Mouse (Mus musculus) midbrain, embryonic 16.5 days (tissue): ENCODE data around the gene Alpk3. TPM values are rescaled to one million over a fixed set of nuclear protein-coding genes. Genes with fewer than 3 reads are reported as not detected.

Experiments
- ATAC-seq: fragments of 200-750 bp; cut with Nextera tagmentation; 2 replicates; pipeline ENCODE4 v1.8.0; 2017; ENCODE audit warnings: moderate TSS enrichment
- H3K27ac ChIP-seq: fragments of 300-500 bp; sonication (generic); 2 replicates; pipeline ENCODE4 v1.5.1; 2014; ENCODE audit warnings: mild to moderate bottlenecking, low read length, mixed read lengths
- H3K27me3 ChIP-seq: fragments of 300-500 bp; sonication (generic); 2 replicates; pipeline ENCODE4 v1.6.1; 2014; ENCODE audit warnings: low read depth, low read length, mixed read lengths; ENCODE audit not compliant: control insufficient read depth, insufficient read depth
- H3K36me3 ChIP-seq: fragments of 300-500 bp; sonication (generic); 2 replicates; pipeline ENCODE4 v1.6.1; 2014; ENCODE audit warnings: mild to moderate bottlenecking, low read length, moderate library complexity, mixed read lengths; ENCODE audit not compliant: control insufficient read depth, insufficient read depth
- H3K4me1 ChIP-seq: fragments of 300-500 bp; sonication (generic); 2 replicates; pipeline ENCODE4 v1.6.1; 2014; ENCODE audit warnings: mild to moderate bottlenecking, low read length, mixed read lengths; ENCODE audit not compliant: control insufficient read depth, insufficient read depth
- H3K4me2 ChIP-seq: fragments of 300-500 bp; sonication (generic); 2 replicates; pipeline ENCODE4 v1.6.1; 2014; ENCODE audit warnings: mild to moderate bottlenecking, low read length, mixed read lengths
- H3K4me3 ChIP-seq: fragments of 300-500 bp; sonication (generic); 2 replicates; pipeline ENCODE4 v1.5.1; 2014; ENCODE audit warnings: low read depth, mild to moderate bottlenecking, low read length, moderate library complexity, mixed read lengths
- H3K9ac ChIP-seq: fragments of 300-500 bp; sonication (generic); 2 replicates; pipeline ENCODE4 v1.6.1; 2014; ENCODE audit warnings: low read depth, low read length, mixed read lengths
- H3K9me3 ChIP-seq: fragments of 300-500 bp; sonication (generic); replicated peaks from 2 replicates; pipeline ENCODE4 v1.6.1; 2014; ENCODE audit warnings: mild to moderate bottlenecking, low read length, mixed read lengths; ENCODE audit not compliant: control insufficient read depth, poor library complexity, severe bottlenecking
- WGBS: fragments of 180-500 bp; shearing (Covaris S2); extraction: QIAGEN DNeasy Blood & Tissue Kit; methylation state at CpG from one replicate; pipeline ENCODE4 v1.1.7; 2014; 5-methylcytosine and 5-hydroxymethylcytosine counted together
- polyA plus RNA-seq: library from polyadenylated mRNA; unstranded; fragments of >200 nt; fragmentation: Nextera tagmentation; extraction: Ambion mirVana; gene quantifications from 2 replicates; pipeline ENCODE4 v1.2.1, GENCODE M21; 2015

Alpk3 gene
- polyA plus RNA-seq, 1 experiment from 2014 or later: 0.14 TPM

GRCm38 (mm10) chr7:81112686-81113360, 55.4 kb downstream of the Alpk3 start:
- H3K27me3 ChIP-seq: no peaks in the 10 kb centered on the region; the same call in 1 of the 2 replicates
- no peak overlapping the region for H3K9ac ChIP-seq
- no peaks in the 10 kb centered on the region for H3K9me3 ChIP-seq
- no peaks in the 10 kb centered on the region; the same call in 1 of the 2 replicates for H3K4me1 ChIP-seq
- no peaks in the 10 kb centered on the region for H3K36me3 ChIP-seq
- H3K4me3 ChIP-seq: no peak overlapping the region
- no peak for ATAC-seq
- no peak overlapping the region for H3K27ac ChIP-seq
- 42% methylated on average over 6 of the region's 6 CpGs for WGBS
- H3K4me2 ChIP-seq: no peak overlapping the region

DNA sequence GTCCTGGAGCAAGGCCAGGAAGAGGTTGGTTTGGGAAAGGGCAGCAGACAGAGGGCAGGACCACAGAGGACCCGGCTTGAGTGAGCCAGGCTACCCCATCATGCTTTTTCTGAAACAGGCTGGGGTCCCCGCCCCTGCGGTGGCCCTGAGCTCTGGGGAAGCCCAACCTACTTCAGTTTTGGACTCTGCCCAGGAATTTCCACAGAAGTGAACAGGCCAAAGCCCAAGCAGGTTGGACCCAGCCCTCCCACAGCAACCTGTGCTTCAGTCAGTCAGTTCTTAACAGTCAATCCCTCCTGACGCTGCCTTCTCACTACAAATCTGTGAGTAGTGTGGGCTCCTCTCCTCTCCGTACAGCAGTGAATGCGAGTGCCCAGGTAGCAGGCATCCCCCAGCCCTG, 57.2 kb downstream of the Alpk3 start, which contains the start of gene Slc28a1:
Gene Slc28a1, plus strand, starts transcription at position 245 of the 400 bp plus-strand sequence.
- H3K27ac ChIP-seq: no peak within 1 kb of the TSS
- no peak for ATAC-seq
- no peaks in the 10 kb centered on the region for H3K9me3 ChIP-seq
- H3K27me3 ChIP-seq: no peaks in the 10 kb centered on the region; the same call in 1 of the 2 replicates
- no peak within 1 kb of the TSS for H3K4me3 ChIP-seq
- 72% methylated on average over 6 of the region's 6 CpGs for WGBS
- H3K36me3 ChIP-seq: no peaks in the 10 kb centered on the region
- no peaks in the 10 kb centered on the region; the same call in 1 of the 2 replicates for H3K4me1 ChIP-seq
- H3K4me2 ChIP-seq: no peak within 1 kb of the TSS
- no peak within 1 kb of the TSS for H3K9ac ChIP-seq

GRCm38 (mm10) chr7:81121099-81121498, 63.7 kb downstream of the Alpk3 start:
- no peak overlapping the region for H3K9ac ChIP-seq
- no peaks in the 10 kb centered on the region for H3K36me3 ChIP-seq
- H3K27me3 ChIP-seq: no peaks in the 10 kb centered on the region
- H3K9me3 ChIP-seq: no peaks in the 10 kb centered on the region
- no peak overlapping the region for H3K4me3 ChIP-seq
- no peaks in the 10 kb centered on the region for H3K4me1 ChIP-seq
- no peak for ATAC-seq
- WGBS: 72% methylated on average over 3 of the region's 3 CpGs
- no peak overlapping the region for H3K4me2 ChIP-seq
- no peak overlapping the region for H3K27ac ChIP-seq

- WGBS: 68% methylated on average over 2 of the region's 2 CpGs
- no peak overlapping the region for H3K9ac ChIP-seq
- H3K4me2 ChIP-seq: no peak overlapping the region
- no peak for ATAC-seq
- no peaks in the 10 kb centered on the region for H3K27me3 ChIP-seq
- H3K27ac ChIP-seq: no peak overlapping the region
- H3K4me1 ChIP-seq: no peaks in the 10 kb centered on the region
- H3K36me3 ChIP-seq: no peaks in the 10 kb centered on the region
- H3K4me3 ChIP-seq: no peak overlapping the region
- H3K9me3 ChIP-seq: no peaks in the 10 kb centered on the region
Measured at GRCm38 (mm10) chr7:81122808-81123207, 65.4 kb downstream of the Alpk3 start.

DNA sequence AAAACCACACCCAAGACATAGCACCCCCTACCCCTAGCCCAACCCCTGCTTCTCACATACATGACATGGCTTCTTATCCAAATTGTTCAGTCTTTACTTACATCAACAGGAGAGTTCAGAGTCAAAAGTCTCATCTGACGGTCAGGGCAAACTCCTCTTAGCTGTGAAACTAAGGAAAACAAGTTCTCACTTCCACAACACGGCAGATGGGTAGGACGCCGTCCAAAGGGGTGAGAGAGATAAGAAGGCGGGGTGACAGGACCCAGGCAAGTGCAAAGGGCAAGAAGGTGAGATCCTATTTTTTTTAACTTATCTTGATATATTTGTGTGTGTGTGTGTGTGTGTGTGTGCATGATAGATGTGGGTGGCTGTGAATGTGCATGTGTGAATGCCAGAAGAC, 66.2 kb downstream of the Alpk3 start:
- Histone ChIP-seq H3K9me3 (no peaks in the 10 kb centered on the region), H3K4me1 (no peaks in the 10 kb centered on the region), H3K9ac (no peak overlapping the region), H3K4me2 (no peak overlapping the region), H3K4me3 (no peak overlapping the region), H3K27ac (no peak overlapping the region), H3K36me3 (no peaks in the 10 kb centered on the region), H3K27me3 (no peaks in the 10 kb centered on the region)
- 98% methylated on average over 5 of the region's 5 CpGs for WGBS
- no peak for ATAC-seq

DNA sequence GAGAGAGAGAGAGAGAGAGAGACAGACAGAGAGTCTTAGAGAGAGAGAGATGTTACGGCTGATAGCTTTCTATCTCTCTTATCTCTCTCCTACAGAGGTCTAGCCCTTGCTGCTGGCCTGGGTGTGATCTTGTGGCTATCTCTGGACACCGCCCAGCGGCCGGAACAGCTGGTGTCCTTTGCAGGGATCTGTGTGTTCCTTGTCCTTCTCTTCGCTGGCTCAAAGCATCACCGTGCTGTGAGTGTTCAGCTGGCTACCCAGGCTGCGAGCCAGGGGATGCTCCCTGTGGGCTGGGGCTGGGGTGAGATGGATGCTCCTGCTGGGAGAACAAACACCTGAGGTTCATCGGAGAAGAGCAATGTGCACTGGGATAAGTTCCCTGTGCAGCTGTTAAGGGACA, 67.4 kb downstream of the Alpk3 start:
- no peaks in the 10 kb centered on the region for H3K36me3 ChIP-seq
- H3K27me3 ChIP-seq: no peaks in the 10 kb centered on the region
- no peaks in the 10 kb centered on the region for H3K9me3 ChIP-seq
- H3K4me3 ChIP-seq: no peak overlapping the region
- H3K9ac ChIP-seq: no peak overlapping the region
- no peak overlapping the region for H3K4me2 ChIP-seq
- no peak for ATAC-seq
- H3K4me1 ChIP-seq: no peaks in the 10 kb centered on the region
- no peak overlapping the region for H3K27ac ChIP-seq
- WGBS: 78% methylated on average over 8 of the region's 8 CpGs

DNA sequence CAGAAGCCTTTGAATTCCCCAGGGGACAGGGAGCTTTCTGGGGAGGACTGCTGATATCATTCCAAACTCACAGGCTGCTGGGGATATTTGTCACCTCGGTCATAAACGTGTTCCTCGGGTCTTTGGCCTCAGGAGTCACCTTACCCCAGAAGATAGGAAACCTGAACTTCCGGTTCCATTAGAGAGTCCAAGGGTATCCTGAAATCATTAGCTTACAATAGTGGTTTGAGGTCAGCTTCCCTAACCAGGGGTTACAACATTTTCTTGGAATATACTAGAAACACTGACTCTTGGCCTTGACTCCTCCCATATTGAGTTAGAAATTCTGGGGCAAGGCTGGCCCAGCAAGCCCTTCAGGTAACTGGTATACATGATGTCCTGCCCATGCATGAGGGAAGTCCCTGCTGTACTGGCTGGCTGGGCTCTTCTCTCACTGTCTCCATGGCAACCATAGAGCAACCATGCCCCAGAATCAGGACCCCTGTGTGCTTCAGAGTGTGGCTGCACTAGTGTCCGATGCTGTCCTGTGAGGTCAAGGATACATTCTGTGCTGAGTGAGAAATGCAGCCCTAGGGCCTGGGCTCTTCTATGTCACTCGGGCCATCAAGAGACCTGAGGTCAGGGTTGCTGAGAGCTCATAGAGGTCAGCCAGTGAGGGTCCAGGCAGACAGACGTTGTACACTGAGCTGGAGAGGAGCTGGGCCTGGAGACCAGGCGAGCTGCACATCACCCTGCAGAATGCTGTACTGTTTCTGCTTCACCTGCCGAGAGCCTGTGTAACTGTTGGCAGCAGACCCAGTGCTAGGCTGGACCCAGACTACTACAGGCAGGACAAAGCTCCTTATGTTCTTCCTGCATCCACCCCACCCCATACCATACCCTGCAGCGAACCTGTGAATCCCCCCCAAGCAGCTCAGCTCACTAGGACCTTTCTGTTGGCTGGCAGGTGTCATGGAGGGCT, 68.1 kb downstream of the Alpk3 start:
- Histone ChIP-seq H3K27ac (no peak overlapping the region), H3K36me3 (no peaks in the 10 kb centered on the region), H3K4me2 (no peak overlapping the region), H3K4me1 (no peaks in the 10 kb centered on the region), H3K27me3 (no peaks in the 10 kb centered on the region), H3K4me3 (no peak overlapping the region), H3K9me3 (no peaks in the 10 kb centered on the region), H3K9ac (no peak overlapping the region)
- ATAC-seq: peak; percentile 76
- 64% methylated on average over 10 of the region's 10 CpGs for WGBS

DNA sequence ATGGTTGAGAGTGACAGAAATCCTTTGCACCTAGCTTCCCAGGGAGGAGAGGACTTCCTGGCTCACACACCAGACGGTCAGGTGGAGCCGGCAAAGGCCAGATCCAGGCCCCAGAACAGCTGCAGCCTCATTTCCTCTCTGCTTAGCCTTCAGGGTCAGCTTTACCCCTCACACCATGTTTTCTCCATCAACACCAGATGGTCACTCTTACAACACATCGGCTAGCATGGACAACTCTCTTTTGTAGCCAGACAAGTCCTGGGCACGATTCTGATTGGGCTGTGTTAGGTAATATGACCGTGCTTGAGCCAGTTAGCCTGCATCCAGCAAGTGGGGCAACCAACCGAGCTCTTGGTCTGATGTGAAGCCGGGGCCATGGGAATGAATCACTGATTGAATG, 74.5 kb downstream of the Alpk3 start:
- H3K4me2 ChIP-seq: no peak overlapping the region
- peaks cover 2% of the 10 kb centered on the region; the same call in 1 of the 2 replicates for H3K4me1 ChIP-seq
- no peak overlapping the region for H3K4me3 ChIP-seq
- no peaks in the 10 kb centered on the region for H3K27me3 ChIP-seq
- H3K9ac ChIP-seq: no peak overlapping the region
- ATAC-seq: no peak
- H3K27ac ChIP-seq: no peak overlapping the region
- H3K36me3 ChIP-seq: no peaks in the 10 kb centered on the region
- no peaks in the 10 kb centered on the region for H3K9me3 ChIP-seq
- 82% methylated on average over 7 of the region's 7 CpGs for WGBS

GRCm38 (mm10) chr7:81132851-81133279, 75.5 kb downstream of the Alpk3 start:
- WGBS: 3% methylated on average over 2 of the region's 2 CpGs
- no peak for ATAC-seq

More at GRCm38 (mm10) chr7:81132851-81133279, 75.5 kb downstream of the Alpk3 start:
- Histone ChIP-seq H3K27ac (no peak overlapping the region), H3K9me3 (no peaks in the 10 kb centered on the region), H3K27me3 (no peaks in the 10 kb centered on the region), H3K9ac (no peak overlapping the region), H3K36me3 (no peaks in the 10 kb centered on the region), H3K4me2 (no peak overlapping the region), H3K4me3 (no peak overlapping the region), H3K4me1 (peaks cover 2% of the 10 kb centered on the region; the same call in 1 of the 2 replicates)
